Mouse (Mus musculus) forebrain, embryonic 16.5 days (tissue): ENCODE results near the gene Zfpl1. TPM values are rescaled to one million over a fixed set of nuclear protein-coding genes. Genes with fewer than 3 reads are reported as not detected.
"Not testable (repeated sequence)": the region's sequence is repeated elsewhere in the genome, so short reads cannot be mapped to it uniquely, and the experiment has no call there.

ENCODE experiments used
- ATAC-seq: fragments of 200-750 bp; cut with Nextera tagmentation; 2 replicates; pipeline ENCODE4 v1.8.0; 2017; ENCODE audit warnings: mild to moderate bottlenecking, moderate library complexity
- H3K27ac ChIP-seq: fragments of 300-500 bp; sonication (generic); 2 replicates; pipeline ENCODE4 v1.5.1; 2014; ENCODE audit warnings: low read length, control low read depth
- H3K27me3 ChIP-seq: fragments of 300-500 bp; sonication (generic); replicated peaks from 2 replicates; pipeline ENCODE4 v1.6.1; 2014; ENCODE audit warnings: low read length; ENCODE audit not compliant: control insufficient read depth, insufficient read depth
- H3K36me3 ChIP-seq: fragments of 300-500 bp; sonication (generic); 2 replicates; pipeline ENCODE4 v1.6.1; 2014; ENCODE audit not compliant: control insufficient read depth, insufficient read depth
- H3K4me1 ChIP-seq: fragments of 300-500 bp; sonication (generic); replicated peaks from 2 replicates; pipeline ENCODE4 v1.6.1; 2014; ENCODE audit warnings: low read length; ENCODE audit not compliant: control insufficient read depth, insufficient read depth
- H3K4me2 ChIP-seq: fragments of 300-500 bp; sonication (generic); 2 replicates; pipeline ENCODE4 v1.6.1; 2014; ENCODE audit warnings: mild to moderate bottlenecking, low read length, control low read depth
- H3K4me3 ChIP-seq: fragments of 300-500 bp; sonication (generic); replicated peaks from 2 replicates; pipeline ENCODE4 v1.5.1; 2014; ENCODE audit warnings: mild to moderate bottlenecking, low read length, control low read depth
- H3K9ac ChIP-seq: fragments of 300-500 bp; sonication (generic); replicated peaks from 2 replicates; pipeline ENCODE4 v1.6.1; 2014; ENCODE audit warnings: low read depth, low read length, control low read depth
- H3K9me3 ChIP-seq: fragments of 300-500 bp; sonication (generic); 2 replicates; pipeline ENCODE4 v1.6.1; 2016; ENCODE audit warnings: low read length; ENCODE audit not compliant: control insufficient read depth
- WGBS: fragments of 180-500 bp; shearing (Covaris S2); extraction: QIAGEN DNeasy Blood & Tissue Kit; methylation state at CpG from one replicate; pipeline ENCODE4 v1.1.7; 2014; 5-methylcytosine and 5-hydroxymethylcytosine counted together
- polyA plus RNA-seq: library from polyadenylated mRNA; unstranded; fragments of >200 nt; fragmentation: Nextera tagmentation; extraction: Ambion mirVana; gene quantifications from 2 replicates; pipeline ENCODE4 v1.2.1, GENCODE M21; 2015

Zfpl1 gene
- polyA plus RNA-seq, 1 experiment from 2014 or later, result 85.7 TPM

DNA sequence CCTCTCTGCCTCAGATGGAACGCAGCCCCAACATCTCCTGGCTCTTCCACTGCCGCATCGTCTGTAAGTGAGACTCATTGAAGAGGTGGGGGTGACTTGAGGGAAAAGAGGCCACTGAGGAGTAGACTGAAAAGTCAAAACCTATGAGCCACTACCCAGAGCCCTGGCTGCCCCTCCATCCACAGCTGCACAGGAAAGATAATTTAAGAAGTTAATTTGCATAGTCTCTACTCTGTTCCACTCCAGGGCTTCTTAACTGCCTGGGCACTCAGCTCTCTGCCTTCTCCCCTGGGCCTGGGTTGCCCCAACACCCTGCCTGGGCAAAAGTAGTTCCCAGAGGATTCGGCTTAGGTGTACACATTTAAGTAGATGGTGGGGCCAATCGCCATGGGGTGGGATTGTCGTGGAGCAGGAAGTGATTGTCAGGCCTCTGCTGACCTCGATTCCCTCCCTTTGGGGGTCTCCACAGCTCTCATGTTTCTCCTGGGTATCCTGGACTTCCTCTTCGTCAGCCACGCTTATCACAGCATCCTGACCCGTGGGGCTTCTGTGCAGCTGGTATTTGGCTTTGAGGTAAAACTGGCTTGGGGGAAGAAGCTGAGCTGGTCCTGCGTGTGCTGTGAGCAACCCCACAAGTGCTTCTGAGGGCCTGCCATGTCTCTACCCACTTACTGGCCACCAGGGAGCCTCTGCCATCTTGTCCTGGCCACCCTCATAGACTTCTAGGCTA lies 35.9 kb downstream of the Zfpl1 start:
- Histone ChIP-seq H3K4me1 (peaks cover 19% of the 10 kb centered on the region), H3K4me2 (no peak overlapping the region), H3K36me3 (peaks cover 37% of the 10 kb centered on the region), H3K9ac (no peak overlapping the region), H3K27ac (no peak overlapping the region), H3K9me3 (no peaks in the 10 kb centered on the region), H3K4me3 (no peak overlapping the region), H3K27me3 (no peaks in the 10 kb centered on the region)
- 89% methylated on average over 11 of the region's 11 CpGs for WGBS
- ATAC-seq, result no peak

DNA sequence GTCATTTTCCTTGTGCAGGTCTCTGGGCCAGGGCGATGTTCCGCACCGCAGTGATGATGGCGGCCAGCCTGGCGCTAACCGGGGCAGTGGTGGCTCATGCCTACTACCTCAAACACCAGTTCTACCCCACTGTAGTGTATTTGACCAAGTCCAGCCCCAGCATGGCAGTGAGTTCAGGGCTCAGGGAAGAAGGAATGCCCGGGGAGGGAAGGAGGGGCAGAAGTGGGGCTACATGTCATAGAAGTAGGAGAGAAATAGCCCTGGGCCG lies 36.9 kb downstream of the Zfpl1 start:
- Histone ChIP-seq H3K9ac (no peak overlapping the region; the same call in 1 of the 2 replicates), H3K36me3 (peaks cover 29% of the 10 kb centered on the region), H3K27ac (no peak overlapping the region), H3K4me1 (peaks cover 19% of the 10 kb centered on the region), H3K27me3 (no peaks in the 10 kb centered on the region), H3K9me3 (no peaks in the 10 kb centered on the region), H3K4me3 (peak overlapping the region; percentile 80), H3K4me2 (peak overlapping the region; percentile 97)
- ATAC-seq, result no peak
- WGBS, result 89% methylated on average over 8 of the region's 8 CpGs

DNA sequence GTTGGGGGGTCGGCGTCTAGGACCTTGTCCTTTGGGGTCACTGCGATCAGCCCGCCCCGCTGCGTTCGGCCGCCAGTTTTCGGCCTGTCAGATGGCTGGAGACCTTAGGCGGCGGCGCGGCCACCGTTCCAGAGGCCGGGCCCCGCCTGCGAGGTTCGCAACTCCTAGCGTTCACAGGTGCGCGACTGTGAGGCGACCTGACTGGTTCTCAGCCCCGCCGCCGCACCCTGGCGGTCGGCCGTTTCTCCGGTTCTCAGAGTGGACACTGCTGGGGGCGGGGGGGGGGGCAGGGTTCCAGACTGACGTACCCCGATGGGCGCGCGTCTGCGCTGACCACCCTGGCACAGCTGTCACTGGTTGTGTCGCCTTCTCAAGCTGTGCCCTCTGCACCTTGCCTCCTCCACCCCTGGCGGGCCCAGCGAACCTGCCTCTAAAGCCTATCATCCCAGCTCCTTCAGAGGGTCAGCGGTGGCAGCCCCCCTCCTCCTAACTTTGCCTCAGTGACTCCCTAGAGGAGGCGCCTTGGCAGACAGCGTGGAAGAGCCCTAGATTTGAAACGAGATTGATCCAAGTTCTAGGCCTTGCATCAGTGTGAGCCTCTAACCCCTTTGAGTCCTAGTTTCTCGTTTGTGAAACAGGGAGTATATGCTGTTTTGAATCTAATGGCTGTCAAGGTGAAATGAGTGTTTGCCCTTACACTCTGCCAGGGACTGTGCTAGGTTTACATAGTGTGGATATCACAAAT lies 37.4 kb downstream of the Zfpl1 start:
- Histone ChIP-seq H3K27me3 (no peaks in the 10 kb centered on the region), H3K4me1 (peaks cover 19% of the 10 kb centered on the region), H3K4me2 (peak overlapping the region; percentile 97), H3K27ac (peak overlapping the region; percentile 100), H3K9me3 (no peaks in the 10 kb centered on the region), H3K9ac (peak overlapping the region; percentile 92), H3K36me3 (peaks cover 25% of the 10 kb centered on the region), H3K4me3 (peak overlapping the region; percentile 80)
- WGBS, result 1% methylated on average over 41 of the region's 44 CpGs
- ATAC-seq, result peak; percentile 4; the same call in 1 of the 2 replicates

DNA sequence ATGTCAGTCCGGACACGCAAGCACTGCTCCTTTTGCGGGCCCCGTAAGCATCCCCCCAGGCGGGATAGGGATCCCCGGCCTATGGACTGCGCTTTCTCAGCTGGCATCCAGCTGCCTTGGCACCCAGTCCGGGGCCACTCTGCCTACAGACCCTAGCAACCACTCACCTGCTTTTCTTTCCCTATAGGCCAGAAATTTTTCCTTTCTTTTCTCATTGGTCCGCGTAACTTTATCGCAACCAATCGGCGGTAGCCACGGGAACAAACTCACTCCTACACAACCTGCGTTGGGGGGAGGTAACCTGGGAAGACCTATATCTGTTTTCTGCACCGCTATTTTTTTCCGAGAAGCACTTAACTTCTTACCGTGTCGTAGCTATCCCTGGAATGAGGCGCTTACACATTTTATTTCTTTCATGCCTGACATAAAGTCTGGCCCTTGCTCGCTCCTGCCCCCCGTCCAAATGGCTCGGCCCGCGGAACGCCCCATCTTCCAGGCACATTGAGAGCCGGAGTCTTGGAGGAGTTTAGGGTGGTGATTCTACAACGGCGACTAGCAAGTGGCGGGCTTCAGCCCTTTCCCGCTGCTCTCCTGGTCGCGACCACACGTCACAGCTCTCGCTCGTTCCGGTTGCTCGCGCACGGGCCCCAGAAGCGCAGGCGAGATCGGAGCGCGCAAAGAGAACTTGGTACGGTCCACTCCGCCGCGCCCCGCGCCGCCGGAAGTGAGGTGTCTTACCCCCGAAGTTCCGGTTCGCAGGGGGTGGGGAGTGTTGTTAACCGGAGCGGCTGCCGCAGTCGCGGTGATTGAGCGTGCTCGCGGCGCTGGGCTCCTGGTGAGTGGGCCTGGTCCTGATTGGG lies 38.2 kb downstream of the Zfpl1 start, which contains the start of gene Syvn1:
Gene Syvn1 (plus strand): TSS at position 283 of the 860 bp plus-strand sequence.
- Histone ChIP-seq H3K4me1 (peaks cover 19% of the 10 kb centered on the region), H3K27ac (peak within 1 kb of the TSS; percentile 100), H3K4me3 (peak within 1 kb of the TSS; percentile 80), H3K9ac (peak within 1 kb of the TSS; percentile 92), H3K27me3 (no peaks in the 10 kb centered on the region), H3K36me3 (peaks cover 18% of the 10 kb centered on the region), H3K9me3 (no peaks in the 10 kb centered on the region), H3K4me2 (peak within 1 kb of the TSS; percentile 97)
- under 1% methylated on average over 65 of the region's 65 CpGs for WGBS
- ATAC-seq, result peak; percentile 95

DNA sequence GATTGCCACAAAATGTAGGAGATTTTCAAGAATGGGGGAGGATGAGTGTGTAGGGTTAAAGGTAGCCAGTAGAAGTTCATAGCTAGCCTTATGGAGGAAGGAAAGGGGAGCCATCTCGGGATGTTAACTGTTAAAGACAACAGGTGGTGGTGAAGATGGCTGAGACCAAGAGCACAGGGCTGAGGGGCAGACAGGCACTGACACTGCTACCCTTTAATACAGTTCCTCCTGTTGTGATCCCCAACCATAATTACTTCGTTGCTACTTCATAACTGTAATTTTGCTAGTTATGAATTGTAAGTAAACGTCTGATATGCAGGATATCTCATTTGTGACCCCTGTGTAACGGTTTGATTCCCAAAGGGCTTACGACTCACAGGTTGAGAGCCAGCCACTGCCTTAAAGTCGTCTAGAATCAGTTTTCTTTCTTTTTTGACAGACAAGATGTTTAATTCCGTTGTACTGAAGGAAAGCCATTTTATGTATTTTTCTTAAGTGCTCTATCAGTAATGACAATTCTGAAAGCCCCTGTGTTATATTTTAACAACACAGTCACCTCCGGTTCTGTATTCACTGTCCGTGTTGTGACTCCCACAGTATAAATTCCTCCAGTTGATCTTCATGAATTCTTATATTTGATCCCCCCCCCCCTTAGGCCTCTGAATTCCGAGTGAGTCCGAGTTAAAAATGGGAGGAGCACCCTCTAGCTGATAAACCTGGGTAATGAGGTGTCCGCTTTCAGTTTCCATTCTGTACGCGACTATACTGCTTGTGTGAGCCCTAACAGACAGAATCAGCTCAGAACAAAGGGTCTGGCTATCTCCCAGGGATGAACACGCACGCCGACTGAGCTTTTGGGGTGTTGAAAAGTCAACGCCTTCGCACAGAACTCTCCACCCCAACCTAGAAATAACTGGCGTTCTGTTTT lies 39.1 kb downstream of the Zfpl1 start:
- no peaks in the 10 kb centered on the region for H3K27me3 ChIP-seq
- no peaks in the 10 kb centered on the region for H3K9me3 ChIP-seq
- ATAC-seq, result peak; percentile 36
- H3K4me1 ChIP-seq, result peaks cover 19% of the 10 kb centered on the region
- peaks cover 12% of the 10 kb centered on the region for H3K36me3 ChIP-seq
- 19% methylated on average over 20 of the region's 20 CpGs for WGBS
- peak overlapping the region; percentile 100 for H3K27ac ChIP-seq
- H3K4me3 ChIP-seq, result peak overlapping the region; percentile 80
- H3K9ac ChIP-seq, result peak overlapping the region; percentile 92
- peak overlapping the region; percentile 97 for H3K4me2 ChIP-seq

DNA sequence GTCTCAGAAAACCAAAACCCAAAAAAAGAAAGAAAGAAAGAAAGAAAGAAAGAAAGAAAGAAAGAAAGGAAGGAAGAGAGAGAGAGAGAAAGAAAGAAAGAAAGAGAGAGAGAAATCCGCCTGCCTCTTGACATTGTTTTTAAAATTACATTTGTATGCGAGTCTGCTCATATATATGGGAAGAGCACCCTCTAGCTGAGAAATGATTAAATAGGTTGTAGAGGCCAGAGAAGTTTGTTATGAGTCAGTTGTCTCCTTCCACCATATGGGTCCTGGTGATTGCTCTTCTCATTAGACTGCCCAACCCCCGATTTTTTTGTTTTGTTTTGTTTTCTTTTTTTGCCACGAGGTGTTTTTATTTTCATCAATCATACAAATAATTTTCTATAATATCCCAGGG lies 40.7 kb downstream of the Zfpl1 start:
- H3K4me2 ChIP-seq, H3K36me3 ChIP-seq, H3K9me3 ChIP-seq, ATAC-seq, H3K27ac ChIP-seq, H3K4me3 ChIP-seq, H3K9ac ChIP-seq, H3K27me3 ChIP-seq: not testable (repeated sequence)
- H3K4me1 ChIP-seq, result peaks cover 19% of the 10 kb centered on the region
- WGBS, result 55% methylated on average over 4 of the region's 4 CpGs

DNA sequence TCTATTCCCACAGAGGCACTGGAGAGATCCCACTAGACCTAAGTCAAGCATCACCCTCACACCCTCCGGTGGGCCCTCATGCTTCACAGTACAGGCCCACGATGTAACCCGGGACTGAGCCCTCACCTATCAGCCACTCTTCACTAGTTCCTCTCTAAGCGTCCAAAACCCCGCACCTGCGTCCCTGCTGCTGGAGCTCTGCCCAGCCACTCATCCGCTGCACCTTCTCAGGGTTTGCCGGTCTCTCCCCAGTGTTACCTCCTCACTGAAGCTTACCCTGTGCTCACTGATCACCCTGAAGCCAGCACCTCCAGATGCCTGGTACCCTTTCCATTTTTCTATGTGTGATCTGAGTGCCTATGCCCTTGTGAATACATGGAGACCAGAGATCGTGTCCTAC lies 42.5 kb downstream of the Zfpl1 start:
- 85% methylated on average over 9 of the region's 9 CpGs for WGBS
- Histone ChIP-seq H3K36me3 (no peaks in the 10 kb centered on the region), H3K4me3 (no peak overlapping the region), H3K27ac (no peak overlapping the region), H3K4me1 (peaks cover 10% of the 10 kb centered on the region), H3K27me3 (no peaks in the 10 kb centered on the region), H3K4me2 (no peak overlapping the region), H3K9me3 (no peaks in the 10 kb centered on the region), H3K9ac (no peak overlapping the region)
- ATAC-seq, result no peak

DNA sequence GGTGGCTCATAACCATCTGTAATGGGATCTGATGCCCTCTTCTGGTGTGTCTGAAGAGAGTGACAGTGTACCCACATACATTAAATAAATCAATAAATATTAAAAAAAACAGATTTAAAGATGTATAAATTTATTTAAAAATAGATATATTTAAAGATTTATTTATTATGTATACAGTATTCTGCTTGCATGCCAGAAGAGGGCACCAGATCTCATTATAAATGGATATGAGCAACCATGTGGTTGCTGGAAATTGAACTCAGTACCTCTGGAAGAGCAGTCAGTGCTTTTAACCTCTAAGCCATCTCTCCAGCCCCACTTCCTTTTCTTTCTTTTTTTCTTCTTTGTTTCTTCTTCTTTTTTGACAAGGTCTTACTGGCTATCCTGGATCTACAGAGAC lies 44.8 kb downstream of the Zfpl1 start:
- Histone ChIP-seq H3K36me3 (no peaks in the 10 kb centered on the region), H3K4me3 (no peak overlapping the region), H3K9ac (no peak overlapping the region), H3K4me2 (no peak overlapping the region), H3K9me3 (no peaks in the 10 kb centered on the region), H3K27ac (no peak overlapping the region), H3K4me1 (peaks cover under 1% of the 10 kb centered on the region), H3K27me3 (no peaks in the 10 kb centered on the region)
- no peak for ATAC-seq
